ENCODE assay signal across 30 mouse cellular contexts in genomic region chr4:82724058-82724457, GRCm38 (mm10). TPM values are rescaled to one million over a fixed set of nuclear protein-coding genes. Genes with fewer than 3 reads are reported as not detected.
A peak's percentile ranks its signal among the peaks of the same experiment; 100 is the strongest.
DNase-seq lines count a peak whose midpoint lies in the region; ATAC-seq lines count a peak whose summit lies in the region.
"Had no signal": no experiment of that assay in that cellular context is flagged by ENCODE, and none has a peak within 500 bp of the region (broad histone marks: within the 10 kb centered on the region; RNA-seq: fewer than 3 reads in every experiment).

No protein-coding gene starts in this region.

- no peak overlapping the region for H3K27ac ChIP-seq in embryonic facial prominence, embryonic 12.5 days
- no peak overlapping the region for H3K27ac ChIP-seq in embryonic facial prominence, embryonic 10.5 days (replicated peaks)
- H3K27ac ChIP-seq in heart, embryonic 10.5 days, result no peak overlapping the region
- H3K27ac ChIP-seq in embryonic facial prominence, embryonic 15.5 days (replicated peaks), result no peak overlapping the region
- H3K27ac ChIP-seq: embryonic facial prominence, embryonic 13.5 days; gastrocnemius, adult 2 months; heart, adult 2 months; heart, embryonic 15.5 days; hindbrain, embryonic 14.5 days; hindbrain, postnatal 0 days had no signal

- H3K4me3 ChIP-seq in embryonic facial prominence, embryonic 12.5 days, result no peak overlapping the region
- no peak overlapping the region for H3K4me3 ChIP-seq in embryonic facial prominence, embryonic 10.5 days
- H3K4me3 ChIP-seq in heart, embryonic 10.5 days, result no peak overlapping the region
- H3K4me3 ChIP-seq in embryonic facial prominence, embryonic 15.5 days (replicated peaks), result no peak overlapping the region
- H3K4me3 ChIP-seq: embryonic facial prominence, embryonic 13.5 days; erythroblast, embryonic 14.5 days; gastrocnemius, adult 2 months; heart, adult 2 months; heart, embryonic 12.5 days; heart, embryonic 15.5 days had no signal

- H3K27me3 ChIP-seq in embryonic facial prominence, embryonic 12.5 days, result no peaks in the 10 kb centered on the region
- H3K27me3 ChIP-seq in embryonic facial prominence, embryonic 10.5 days (replicated peaks; ENCODE audit: low read depth, poor library complexity, severe bottlenecking), result no peaks in the 10 kb centered on the region
- no peaks in the 10 kb centered on the region for H3K27me3 ChIP-seq in heart, embryonic 10.5 days (ENCODE audit: insufficient read depth, poor library complexity, severe bottlenecking)
- no peaks in the 10 kb centered on the region for H3K27me3 ChIP-seq in embryonic facial prominence, embryonic 15.5 days
- H3K27me3 ChIP-seq: CH12.LX; embryonic facial prominence, embryonic 13.5 days; heart, embryonic 12.5 days; heart, embryonic 15.5 days; Patski had no signal

- H3K36me3 ChIP-seq in embryonic facial prominence, embryonic 12.5 days, result no peaks in the 10 kb centered on the region
- H3K36me3 ChIP-seq in embryonic facial prominence, embryonic 10.5 days (replicated peaks), result no peaks in the 10 kb centered on the region
- H3K36me3 ChIP-seq in heart, embryonic 10.5 days, result no peaks in the 10 kb centered on the region
- no peaks in the 10 kb centered on the region for H3K36me3 ChIP-seq in embryonic facial prominence, embryonic 15.5 days
- H3K36me3 ChIP-seq: embryonic facial prominence, embryonic 13.5 days; G1E; heart, embryonic 12.5 days; heart, embryonic 15.5 days had no signal

- ATAC-seq in embryonic facial prominence, embryonic 12.5 days (ENCODE audit: insufficient number of reproducible peaks, insufficient read depth, low FRiP score, low TSS enrichment), result 0 out of 2 replicates have a peak, but pooled peaks have one; percentile 56
- 0 out of 2 replicates have a peak, but pooled peaks have one; percentile 34 for ATAC-seq in embryonic facial prominence, embryonic 15.5 days (ENCODE audit: insufficient number of reproducible peaks, low FRiP score, low TSS enrichment, low read depth)
- ATAC-seq: forebrain, embryonic 14.5 days; forebrain, postnatal 0 days; hindbrain, postnatal 0 days; inflammation-experienced regulatory T-cells, adult 6 months; intestine, embryonic 16.5 days; Patski had no signal

- no peak overlapping the region for H3K9ac ChIP-seq in embryonic facial prominence, embryonic 12.5 days
- H3K9ac ChIP-seq in embryonic facial prominence, embryonic 15.5 days, result no peak overlapping the region
- H3K9ac ChIP-seq: embryonic facial prominence, embryonic 13.5 days; forebrain, postnatal 0 days; heart, embryonic 12.5 days; heart, embryonic 15.5 days; hindbrain, embryonic 14.5 days had no signal

- no peaks in the 10 kb centered on the region for H3K4me1 ChIP-seq in embryonic facial prominence, embryonic 12.5 days
- peaks cover 11% of the 10 kb centered on the region; the same call in 1 of the 2 replicates for H3K4me1 ChIP-seq in embryonic facial prominence, embryonic 10.5 days
- H3K4me1 ChIP-seq in heart, embryonic 10.5 days, result no peaks in the 10 kb centered on the region
- no peaks in the 10 kb centered on the region for H3K4me1 ChIP-seq in embryonic facial prominence, embryonic 15.5 days
- H3K4me1 ChIP-seq: heart, embryonic 12.5 days; heart, embryonic 15.5 days had no signal

- WGBS in embryonic facial prominence, embryonic 12.5 days, result 40% methylated on average over 10 of the region's 10 CpGs
- WGBS in embryonic facial prominence, embryonic 10.5 days, result 55% methylated on average over 10 of the region's 10 CpGs
- 68% methylated on average over 10 of the region's 10 CpGs for WGBS in heart, embryonic 10.5 days
- WGBS in embryonic facial prominence, embryonic 15.5 days, result 38% methylated on average over 10 of the region's 10 CpGs

- no peak overlapping the region for H3K4me2 ChIP-seq in embryonic facial prominence, embryonic 12.5 days (replicated peaks)
- H3K4me2 ChIP-seq in embryonic facial prominence, embryonic 15.5 days (replicated peaks), result no peak overlapping the region
- H3K4me2 ChIP-seq: embryonic facial prominence, embryonic 13.5 days; heart, embryonic 12.5 days; heart, embryonic 15.5 days; hindbrain, embryonic 14.5 days had no signal

- DNase-seq in embryonic facial prominence, embryonic 10.5 days (ENCODE audit: low spot score), result no peak
- peak; percentile 63 for DNase-seq in heart, embryonic 10.5 days (ENCODE audit: low spot score)
- DNase-seq in heart, postnatal 36 days, result no peak
- no peak for DNase-seq in gastrocnemius, postnatal 36 days
- DNase-seq: adrenal gland, postnatal 10 days; adrenal gland, postnatal 36 days; cerebellum, adult 18-20 months; cerebellum, adult 9-10 months; cerebellum, postnatal 14 days; forebrain, postnatal 0 days; gastrocnemius, adult 2 months; gastrocnemius, postnatal 14 days; heart, adult 2 months; heart, postnatal 10 days; heart, postnatal 4 days; kidney, adult 18-20 months had no signal

- H3K9me3 ChIP-seq in embryonic facial prominence, embryonic 12.5 days, result 0 out of 2 replicates have a peak, but pooled peaks cover 4% of the 10 kb centered on the region
- H3K9me3 ChIP-seq in embryonic facial prominence, embryonic 10.5 days, result peaks cover 10% of the 10 kb centered on the region; the same call in 1 of the 2 replicates
- H3K9me3 ChIP-seq in heart, embryonic 10.5 days, result 0 out of 2 replicates have a peak, but pooled peaks cover 5% of the 10 kb centered on the region
- H3K9me3 ChIP-seq in embryonic facial prominence, embryonic 15.5 days (replicated peaks), result no peaks in the 10 kb centered on the region
- H3K9me3 ChIP-seq: heart, embryonic 12.5 days; heart, embryonic 15.5 days had no signal

- intact Hi-C loops in heart, postnatal 36 days (cut with DNase I), result no loop called here
- intact Hi-C loops in gastrocnemius, postnatal 36 days (cut with DNase I), result no loop called here

RNA-seq across cellular contexts. Expression of gene Nfib, which starts 18.5 kb away (rescaled TPM):
- polyA plus RNA-seq in embryonic facial prominence, embryonic 12.5 days (2016; fragmentation: Nextera tagmentation; extraction: Ambion mirVana), result 86.8 and 92.6 TPM in 2 replicates
- polyA plus RNA-seq in embryonic facial prominence, embryonic 10.5 days (2016; fragmentation: Nextera tagmentation; extraction: Ambion mirVana), result 17.3 and 26.7 TPM in 2 replicates
- polyA plus RNA-seq in heart, embryonic 10.5 days (2016; fragmentation: Nextera tagmentation; extraction: Ambion mirVana), result 38.1 and 38.9 TPM in 2 replicates
- total RNA-seq in heart, postnatal 36 days (2021), result 100 to 1,000 TPM; 113 to 131 TPM
- polyA plus RNA-seq in embryonic facial prominence, embryonic 15.5 days (2015; fragmentation: Nextera tagmentation; extraction: Ambion mirVana), result 85.7 and 89.2 TPM in 2 replicates
- total RNA-seq in gastrocnemius, postnatal 36 days (2021), result 10 to 100 TPM; 74.8 to 75.9 TPM
- polyA plus RNA-seq: erythroblast, embryonic 14.5 days; G1E had no signal
